Mouse (Mus musculus) gastrocnemius, postnatal 10 days (tissue): Measurements from ENCODE around the gene Ryk. TPM values are rescaled to one million over a fixed set of nuclear protein-coding genes. Genes with fewer than 3 reads are reported as not detected.

Experiments
- DNase-seq: peaks from one replicate; pipeline ENCODE4 v3.0.0; 2021; ENCODE audit warnings: mixed read lengths
- total RNA-seq, 2 experiments: library from RNA; stranded (reverse); gene quantifications; 2 replicates each; pipeline ENCODE4 v1.2.3; 2021

Gene Ryk
- total RNA-seq, 2 experiments from 2014 or later: 52.4 to 60.9 TPM

GRCm38 (mm10) chr9:102948706-102949105 lies 114.0 kb downstream of the Ryk start:
- no peak for DNase-seq

- no peak for DNase-seq
Observed at GRCm38 (mm10) chr9:102951091-102951994, 116.6 kb downstream of the Ryk start.

GRCm38 (mm10) chr9:102955866-102956265 lies 121.1 kb downstream of the Ryk start:
- DNase-seq: no peak

Other genes with a start within 250 kb of the Ryk start
- gene Anapc13, start 208.6 kb upstream of the Ryk start, total RNA-seq: 100 to 1,000 TPM; 251 to 261 TPM
- gene Cep63, start 208.4 kb upstream of the Ryk start, total RNA-seq: 10 to 100 TPM; 35.5 to 39.0 TPM
- gene Amotl2, start 118.2 kb upstream of the Ryk start, total RNA-seq: 10 to 100 TPM; 32.9 to 43.7 TPM
- 1 to 10 TPM in 1 of 2 experiments, under 1 TPM in 1; 0.92 to 1.8 TPM for gene Slco2a1, start 153.8 kb downstream of the Ryk start, total RNA-seq